Mouse (Mus musculus): Measurements from ENCODE around the gene 4930412O13Rik.
A peak's percentile ranks its signal among the peaks of the same experiment; 100 is the strongest.

Gene 4930412O13Rik

DNA sequence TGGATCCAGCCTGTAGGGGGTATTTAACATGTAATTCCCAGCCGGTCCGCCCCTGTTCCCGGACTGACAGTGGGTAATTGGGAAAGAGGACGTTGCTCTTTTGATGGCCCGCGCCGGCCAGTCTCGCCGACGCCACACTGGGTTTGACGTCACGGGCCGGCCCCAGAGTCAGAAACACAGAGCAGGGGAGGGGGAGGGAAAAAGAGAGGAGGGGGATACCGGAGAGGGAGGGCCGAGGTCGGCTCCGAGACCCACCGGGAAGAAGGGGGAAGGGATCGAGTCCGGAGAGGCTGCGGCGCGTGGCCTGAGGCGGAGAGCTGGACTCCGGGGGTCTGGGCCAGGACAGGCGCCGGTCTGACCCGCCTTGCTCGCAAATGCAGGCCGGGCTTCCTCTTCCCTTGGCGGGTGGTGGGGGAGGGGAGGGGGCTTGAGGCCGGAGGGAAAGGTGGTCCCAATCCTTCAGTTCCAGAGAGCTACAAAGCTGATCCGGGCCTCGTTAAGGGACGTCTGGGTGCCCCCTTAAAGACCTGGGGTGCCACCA is at the start of gene 4930412O13Rik:
Gene 4930412O13Rik, plus strand, starts transcription at position 202 of the 541 bp plus-strand sequence.
- DNase-seq (ENCODE audit: inconsistent ontology term) = no peak

DNA sequence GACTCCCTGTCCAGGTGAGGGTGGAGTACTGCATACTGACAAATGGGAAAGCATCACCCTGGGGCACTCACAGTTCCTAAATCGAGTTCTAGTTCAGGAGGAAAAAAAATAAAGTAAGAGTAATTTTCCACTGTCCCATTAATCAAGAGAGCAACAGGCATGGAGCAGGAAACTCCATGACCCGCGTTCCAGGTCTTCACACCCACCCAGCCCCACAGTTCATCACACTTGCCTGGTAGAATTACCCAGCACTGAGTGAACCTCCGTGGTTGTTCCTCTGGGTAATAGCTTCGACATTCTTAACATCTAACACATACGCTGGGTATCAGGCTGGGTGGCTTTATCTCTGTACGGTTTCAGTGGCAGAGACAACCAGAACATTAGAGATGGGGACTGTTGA is 47.3 kb upstream of the 4930412O13Rik start:
- no peak for DNase-seq (ENCODE audit: inconsistent ontology term)

DNA sequence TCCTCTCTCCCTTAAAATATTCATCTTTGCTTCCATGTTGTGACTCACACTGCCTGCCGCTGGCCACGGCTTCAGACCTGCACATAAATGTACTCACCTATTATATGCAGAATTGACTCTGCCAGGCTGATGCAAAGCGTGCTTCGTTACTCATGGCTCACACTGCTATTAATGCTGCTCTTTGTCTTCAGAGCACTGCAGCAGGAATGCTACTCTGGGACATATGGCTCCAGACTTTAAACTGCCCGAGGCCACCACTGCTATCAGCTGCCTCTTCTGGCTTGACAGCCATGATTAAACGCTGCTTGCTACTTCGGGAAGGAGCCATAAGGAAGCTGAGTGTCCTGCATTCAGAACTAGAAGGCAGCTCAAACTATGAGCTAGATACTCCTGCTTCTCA is 45.9 kb upstream of the 4930412O13Rik start:
- no peak for DNase-seq (ENCODE audit: inconsistent ontology term)

DNA sequence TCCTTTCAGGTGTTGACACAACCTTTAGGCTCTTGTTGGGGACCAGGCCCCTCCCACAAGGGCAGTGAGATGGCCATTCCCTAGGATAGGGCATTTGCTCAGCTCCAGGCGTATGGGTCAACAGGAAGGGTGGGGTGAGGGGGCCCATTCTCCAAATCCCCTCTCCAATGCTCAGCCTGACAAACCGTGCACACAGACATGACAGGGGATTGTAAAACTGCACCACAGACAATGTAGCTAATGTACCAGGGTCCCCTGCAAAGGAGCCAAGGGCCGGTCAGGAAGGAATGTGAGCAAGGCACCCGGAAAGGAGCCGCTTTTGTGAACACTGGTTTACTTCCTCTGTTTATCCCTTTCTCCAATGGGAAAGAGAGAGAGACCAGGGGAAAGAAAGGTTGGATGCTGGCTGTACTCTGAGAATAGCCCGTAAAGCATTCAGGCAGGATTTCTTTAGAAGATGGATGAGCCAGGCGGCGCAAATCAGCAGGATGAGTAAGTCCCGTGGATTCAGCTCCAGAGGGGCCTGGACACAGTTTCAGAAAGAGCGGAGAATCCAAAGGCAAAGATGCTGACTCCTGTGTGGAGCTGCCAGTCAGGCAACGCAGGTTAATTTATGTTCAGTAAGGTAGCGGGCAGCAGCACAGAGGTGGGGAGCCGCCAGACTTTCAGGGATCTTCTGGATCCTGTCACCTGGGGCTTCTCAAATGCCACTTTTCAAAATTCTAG is 28.0 kb upstream of the 4930412O13Rik start:
- DNase-seq (ENCODE audit: inconsistent ontology term) = no peak

DNA sequence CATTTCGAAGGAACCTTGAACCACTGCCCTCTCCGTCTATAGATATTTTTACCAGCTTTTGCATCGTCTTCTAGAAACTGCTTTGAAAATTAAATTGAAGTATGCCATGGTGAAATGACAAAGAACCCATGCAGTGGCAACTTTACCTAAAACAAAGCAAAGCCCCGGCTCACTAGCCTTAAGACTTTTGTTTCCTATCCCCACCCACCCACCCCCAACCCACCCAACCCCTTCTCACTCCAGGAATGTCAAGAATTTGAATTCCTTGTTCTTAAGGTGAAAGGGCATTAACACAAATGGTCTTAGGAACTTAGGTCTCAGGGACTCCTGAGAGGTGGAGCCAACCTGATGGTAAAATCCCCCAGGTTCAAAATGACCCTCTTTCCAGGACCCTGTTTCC is 25.2 kb upstream of the 4930412O13Rik start:
- DNase-seq (ENCODE audit: inconsistent ontology term) = no peak

DNA sequence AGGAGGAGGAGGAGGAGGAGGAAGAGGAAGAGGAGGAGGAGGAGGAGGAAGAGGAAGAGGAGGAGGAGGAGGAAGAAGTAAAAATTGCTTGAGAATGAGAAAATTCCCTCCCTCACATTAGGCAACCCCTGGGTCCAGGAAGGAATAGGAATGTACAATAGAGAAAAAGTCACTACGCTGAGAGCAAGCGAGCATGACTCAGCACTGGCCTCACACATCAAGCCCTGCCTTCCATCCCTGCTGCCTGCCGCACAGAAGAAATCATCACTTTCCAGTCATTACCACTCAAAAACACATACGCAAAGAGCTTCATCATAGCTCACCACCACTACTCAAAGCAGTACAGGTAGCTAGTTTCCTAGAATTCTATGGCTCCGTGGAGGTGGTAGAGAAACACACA is 20.4 kb upstream of the 4930412O13Rik start:
- DNase-seq (ENCODE audit: inconsistent ontology term) = no peak

DNA sequence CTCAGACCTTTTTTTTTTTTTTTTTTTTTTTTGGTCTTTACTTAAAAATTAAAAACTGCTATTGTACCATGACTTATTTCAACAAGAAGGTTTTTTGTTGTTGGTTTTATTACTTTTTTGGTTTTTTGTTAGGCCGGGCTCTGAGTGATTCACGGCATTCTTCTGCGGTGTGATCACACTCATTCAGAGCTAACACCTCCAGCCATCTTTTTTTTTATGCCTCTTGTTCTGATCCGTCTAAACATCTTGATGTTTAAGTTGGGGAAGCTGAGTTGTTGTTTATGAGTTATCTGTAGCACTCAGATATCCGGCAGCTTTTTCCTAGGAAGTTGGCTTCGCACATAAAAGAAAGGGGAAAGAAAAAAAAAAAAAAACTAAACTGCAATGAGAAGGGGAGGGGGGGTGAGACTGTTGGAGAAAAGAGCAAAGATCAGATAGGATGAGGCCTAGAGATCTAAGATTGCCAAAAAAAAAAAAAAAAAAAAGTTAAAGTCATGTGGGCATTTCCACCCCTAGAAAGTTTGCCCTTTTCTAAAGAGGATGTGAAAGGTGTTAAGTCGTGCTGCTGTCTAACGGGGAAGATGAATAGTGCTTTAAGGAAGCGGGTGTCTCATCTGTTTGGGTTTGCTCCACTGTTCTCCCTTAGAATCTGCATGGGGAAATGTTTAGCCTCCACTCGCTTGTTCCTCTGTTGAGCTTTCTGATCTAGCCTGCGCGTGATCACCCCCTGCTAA is 13.8 kb upstream of the 4930412O13Rik start:
- no peak for DNase-seq (ENCODE audit: inconsistent ontology term)

DNA sequence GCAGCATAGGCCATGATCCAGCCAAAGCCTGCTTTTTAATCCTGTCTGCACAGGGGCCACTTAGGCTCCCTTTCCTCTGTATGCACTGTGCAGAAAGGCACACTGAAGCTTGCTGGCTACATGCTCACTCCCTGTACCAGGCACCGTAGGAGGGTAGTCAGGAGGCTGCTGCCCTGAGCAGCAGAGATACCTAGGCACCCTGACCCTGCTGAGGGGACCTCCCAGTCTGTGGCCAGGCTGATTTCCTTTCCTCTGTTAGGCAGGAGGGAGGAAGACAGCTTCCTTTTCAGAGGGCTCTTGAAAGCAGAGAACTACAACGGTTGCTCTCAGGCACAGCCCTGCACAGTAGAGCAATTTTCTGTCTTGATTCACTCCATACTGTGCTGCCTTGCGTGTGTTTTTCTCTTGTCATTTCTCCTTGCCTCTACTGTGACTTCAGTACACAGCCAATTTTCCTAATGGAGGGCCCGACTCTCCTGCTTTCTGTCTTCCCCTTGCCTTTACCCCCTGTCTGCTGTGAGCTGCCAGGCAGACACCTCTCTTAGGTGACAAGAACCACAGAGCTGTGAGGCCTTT is 9.8 kb upstream of the 4930412O13Rik start:
- no peak for DNase-seq (ENCODE audit: inconsistent ontology term)

DNA sequence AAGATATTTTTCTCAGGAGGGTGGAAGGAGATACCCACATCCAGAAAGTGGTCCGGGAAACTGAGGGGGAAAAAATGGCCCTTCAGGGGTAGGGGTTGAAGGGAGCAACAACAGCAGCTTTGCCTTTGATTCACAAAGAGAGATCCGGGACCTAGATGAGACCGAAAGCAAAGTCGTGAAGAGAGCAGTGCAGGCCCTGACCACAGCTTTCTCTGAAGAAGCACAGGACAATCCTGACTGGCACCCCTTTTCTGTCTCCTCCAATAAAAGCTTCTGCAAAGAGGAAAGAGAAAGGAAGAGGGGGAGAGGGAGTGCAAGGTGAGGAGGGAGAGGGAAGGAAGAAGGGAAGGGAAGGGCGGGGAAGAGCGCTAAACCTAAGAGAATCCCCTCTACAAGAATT is 9.3 kb upstream of the 4930412O13Rik start:
- no peak for DNase-seq (ENCODE audit: inconsistent ontology term)

DNA sequence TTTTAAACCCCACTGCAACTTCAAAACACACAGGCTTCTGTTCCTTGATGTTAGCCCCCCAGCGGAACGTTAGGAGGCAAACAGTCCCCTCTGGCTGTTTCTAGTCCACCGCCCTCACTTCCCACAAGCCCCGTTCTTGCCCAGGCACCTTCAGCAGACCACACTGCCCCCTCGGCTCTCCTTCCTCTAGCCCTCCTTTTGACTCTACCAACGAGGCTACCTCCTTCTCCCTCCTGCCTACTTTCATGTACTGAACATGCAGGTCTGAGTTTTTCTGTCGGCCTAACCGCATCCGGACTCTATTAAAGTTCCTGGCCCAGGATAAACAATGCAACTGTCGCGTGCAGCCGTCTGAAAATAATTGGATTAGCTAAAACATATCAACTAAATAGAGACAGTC is 8.4 kb upstream of the 4930412O13Rik start:
- DNase-seq (ENCODE audit: inconsistent ontology term) = peak; percentile 53

DNA sequence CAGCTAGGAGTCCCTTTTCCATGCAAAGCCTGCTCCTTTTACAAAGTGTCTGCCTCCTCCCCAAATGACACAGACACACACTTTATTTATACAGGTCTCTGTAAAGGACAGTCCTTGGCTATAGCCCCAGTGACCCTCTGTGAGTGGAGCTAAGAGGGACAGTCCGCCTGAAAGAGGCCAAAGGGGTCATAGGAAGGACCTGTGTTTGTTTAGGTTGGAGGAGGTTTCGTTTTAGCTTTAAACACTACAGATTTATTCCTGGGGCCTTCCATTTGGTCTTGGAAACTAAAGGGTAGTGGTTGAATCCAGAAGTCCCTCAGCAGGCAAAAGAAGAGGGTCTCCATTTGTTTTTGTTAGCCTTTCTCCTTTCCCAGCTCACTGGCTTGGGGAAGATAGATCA is 7.3 kb upstream of the 4930412O13Rik start:
- DNase-seq (ENCODE audit: inconsistent ontology term) = no peak

DNA sequence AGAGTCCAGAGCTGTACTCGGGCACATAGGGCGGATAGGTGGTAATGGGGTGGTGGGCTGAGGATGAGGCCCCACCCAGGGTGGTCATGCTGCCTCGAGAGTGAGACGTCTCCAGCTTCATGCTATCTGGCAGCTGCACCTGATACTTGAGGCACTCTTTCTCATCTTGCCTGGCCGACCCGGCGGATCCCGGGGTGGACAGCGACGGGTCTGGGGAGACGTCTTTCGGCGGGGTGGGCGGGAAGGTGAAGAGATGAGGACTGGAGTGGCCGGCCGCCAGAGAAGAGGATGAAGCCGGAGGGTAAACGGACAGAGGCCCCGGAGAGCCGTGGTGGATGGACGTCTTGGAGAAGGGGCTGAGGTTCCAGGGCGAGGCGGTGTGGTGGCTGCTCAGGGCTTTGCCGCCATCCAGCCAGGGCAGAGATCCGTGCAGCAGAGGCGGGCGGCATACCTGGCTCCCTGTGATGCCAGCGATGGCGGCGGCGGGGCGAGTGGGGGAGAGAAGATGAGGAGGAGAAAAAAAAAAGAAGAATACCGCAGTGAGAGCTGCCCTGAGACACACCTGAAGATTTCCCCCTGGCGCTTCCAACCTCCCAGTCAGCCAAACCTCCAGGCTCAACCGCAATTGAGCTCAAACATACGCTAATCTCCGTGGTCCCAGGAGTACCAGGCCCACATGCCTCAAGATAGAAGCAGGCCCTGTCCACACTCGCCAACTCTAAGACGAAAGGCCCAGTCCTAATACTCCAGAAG is 6.4 kb upstream of the 4930412O13Rik start:
- no peak for DNase-seq (ENCODE audit: inconsistent ontology term)

DNA sequence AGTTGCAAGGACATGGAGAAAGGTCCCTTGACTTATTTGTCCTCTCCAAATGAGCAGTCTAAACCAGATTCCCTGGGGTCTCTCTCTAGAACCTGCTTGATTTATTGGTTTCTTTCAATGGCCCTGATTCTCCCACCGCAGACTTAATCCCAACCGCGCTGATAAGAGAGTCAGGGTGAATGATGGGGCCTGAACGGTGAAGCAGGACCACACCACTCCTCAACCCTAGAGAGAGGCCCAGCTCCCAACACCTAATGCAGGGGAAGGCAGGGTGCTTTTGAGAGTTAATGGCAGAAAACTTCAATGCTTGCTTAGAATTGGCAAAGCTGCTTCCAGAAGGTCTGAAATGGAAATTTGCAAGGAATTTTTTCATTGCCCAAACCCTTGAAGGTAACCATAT is 5.8 kb upstream of the 4930412O13Rik start:
- DNase-seq (ENCODE audit: inconsistent ontology term) = no peak

DNA sequence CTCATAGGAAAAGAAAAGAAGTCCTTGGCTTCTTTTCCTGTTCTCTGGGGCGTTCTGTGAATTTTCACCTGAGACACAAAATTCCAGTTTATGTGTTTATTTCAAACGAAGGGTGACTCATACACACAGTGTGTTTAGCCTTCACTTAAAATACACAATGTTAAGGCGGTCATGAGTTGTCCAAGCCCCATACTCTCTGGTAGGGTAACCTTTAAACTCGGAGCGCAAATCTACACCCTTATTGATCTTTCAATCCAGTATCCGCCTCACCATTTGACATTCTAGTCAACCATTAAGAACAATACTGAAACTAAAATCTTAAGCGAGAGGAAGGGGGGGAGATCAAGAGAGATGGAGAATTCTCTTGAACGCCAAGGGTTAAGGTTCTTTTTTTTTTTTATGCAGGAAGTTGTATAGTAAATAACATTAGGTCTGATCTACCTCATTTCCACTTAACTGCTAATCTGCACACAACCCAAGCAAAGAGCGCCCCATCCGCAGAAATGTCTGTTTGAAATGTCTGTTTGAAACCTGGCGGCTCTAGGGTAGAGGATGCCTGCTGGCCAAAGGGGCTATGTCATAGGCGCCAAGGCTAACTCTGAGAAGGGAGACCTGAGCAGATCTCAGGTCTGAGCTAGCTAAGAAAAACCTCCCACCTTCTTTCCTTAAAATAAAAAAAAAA is 5.2 kb upstream of the 4930412O13Rik start:
- no peak for DNase-seq (ENCODE audit: inconsistent ontology term)

DNA sequence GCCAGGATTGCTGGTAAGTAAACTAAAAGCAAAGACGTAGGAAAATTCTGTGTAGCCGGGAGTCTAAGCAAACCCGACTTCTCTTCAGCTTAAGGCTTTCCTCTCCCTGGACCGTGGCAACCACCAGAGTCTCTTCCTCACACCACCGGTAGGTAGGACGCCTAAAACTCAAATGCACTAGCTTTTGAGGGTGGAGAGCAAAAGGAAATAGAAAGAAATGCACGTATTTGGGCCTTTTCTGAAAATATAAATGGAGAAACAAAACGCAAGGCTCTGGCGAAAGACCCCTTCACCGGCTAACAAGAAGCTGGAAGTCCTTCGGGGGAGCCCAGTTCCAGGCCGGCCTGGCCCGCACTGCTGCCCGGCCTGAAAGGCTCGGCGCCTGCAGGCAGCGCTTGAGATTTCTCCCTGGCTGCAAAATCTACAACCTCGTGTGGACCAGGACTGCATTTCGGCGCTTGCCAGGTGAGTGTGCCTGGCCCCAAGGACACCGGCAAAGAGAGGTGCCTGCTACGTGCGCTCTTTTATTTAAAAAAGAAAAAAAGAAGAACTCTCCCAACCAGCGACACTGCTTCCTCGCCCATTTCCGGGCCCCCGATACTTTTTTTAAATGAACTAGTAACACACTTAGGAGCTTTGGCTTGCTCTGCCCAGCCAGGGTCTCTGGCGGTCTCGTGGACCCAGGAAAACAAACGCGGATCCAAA is 4.3 kb upstream of the 4930412O13Rik start:
- no peak for DNase-seq (ENCODE audit: inconsistent ontology term)

DNA sequence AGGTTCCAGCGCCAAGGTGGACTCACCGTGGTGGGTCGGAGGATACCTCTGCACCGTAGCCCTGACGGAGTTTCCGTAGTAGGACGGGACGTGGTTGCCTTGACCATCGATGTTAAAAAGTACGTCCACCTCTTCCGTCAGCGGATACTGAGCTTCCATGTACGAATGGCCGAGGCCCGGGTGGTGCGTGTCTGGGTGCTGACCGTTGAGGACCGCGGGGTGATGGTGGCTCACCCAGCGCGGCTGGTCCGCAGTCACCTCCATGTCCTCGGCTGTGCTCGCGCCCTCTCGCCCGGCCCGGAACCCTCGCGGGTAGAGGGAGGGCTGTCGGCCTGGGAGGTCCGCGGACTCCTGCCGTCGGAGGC is 3.7 kb upstream of the 4930412O13Rik start:
- no peak for DNase-seq (ENCODE audit: inconsistent ontology term)

DNA sequence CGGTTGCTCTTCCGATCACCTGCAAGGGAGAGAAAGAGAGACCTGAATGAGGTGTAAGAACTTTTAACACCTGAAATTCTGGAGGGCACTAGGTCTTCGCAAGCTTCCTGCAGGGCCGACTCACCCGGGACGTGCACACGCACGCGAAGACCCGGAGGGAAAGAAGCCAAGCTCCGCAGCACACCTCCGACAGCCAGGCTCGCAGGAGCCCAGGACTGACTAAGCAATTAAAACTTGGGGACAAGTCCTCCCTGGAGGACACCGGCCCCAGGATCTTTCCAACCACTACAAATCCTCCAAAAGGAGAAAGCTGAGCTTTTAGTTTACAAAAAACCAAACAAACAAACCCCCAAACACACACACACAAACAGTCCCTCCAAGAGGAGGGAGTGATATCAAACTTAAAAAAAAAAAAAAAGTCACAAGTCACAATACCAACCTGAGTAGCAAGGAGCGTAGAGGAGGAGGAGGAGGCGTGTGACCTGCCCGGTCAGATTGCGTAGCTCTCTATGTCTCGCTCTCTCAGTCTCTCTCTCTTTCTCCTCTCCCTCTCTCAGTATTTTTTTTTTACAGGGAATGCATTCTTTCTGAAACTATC is 3.0 kb upstream of the 4930412O13Rik start:
- no peak for DNase-seq (ENCODE audit: inconsistent ontology term)

DNA sequence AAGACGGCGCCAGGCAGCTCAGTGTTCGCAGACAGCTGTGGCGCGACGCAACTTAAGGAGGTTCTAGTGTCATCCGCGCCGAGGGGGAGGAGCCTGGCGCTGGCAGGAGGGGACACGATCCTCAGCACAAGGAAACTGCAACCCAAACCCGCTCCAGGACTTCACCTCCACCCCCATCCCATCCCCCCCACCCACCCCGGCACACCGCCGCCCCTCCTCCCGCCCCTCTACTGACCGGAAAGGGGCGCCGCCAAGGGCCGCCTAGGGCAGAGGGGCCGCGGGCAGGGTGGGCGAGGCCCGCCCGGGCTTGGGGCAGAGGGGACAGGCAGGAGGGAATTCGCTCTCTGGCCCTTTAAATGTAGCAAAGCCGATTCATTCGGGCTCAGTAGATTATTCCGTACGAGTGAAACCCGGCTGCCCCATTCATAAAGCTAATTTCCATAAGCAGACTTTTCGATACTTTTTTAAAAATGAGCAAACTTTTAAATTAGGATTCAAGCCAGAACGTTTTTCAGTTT is 2.4 kb upstream of the 4930412O13Rik start:
- DNase-seq (ENCODE audit: inconsistent ontology term) = no peak

DNA sequence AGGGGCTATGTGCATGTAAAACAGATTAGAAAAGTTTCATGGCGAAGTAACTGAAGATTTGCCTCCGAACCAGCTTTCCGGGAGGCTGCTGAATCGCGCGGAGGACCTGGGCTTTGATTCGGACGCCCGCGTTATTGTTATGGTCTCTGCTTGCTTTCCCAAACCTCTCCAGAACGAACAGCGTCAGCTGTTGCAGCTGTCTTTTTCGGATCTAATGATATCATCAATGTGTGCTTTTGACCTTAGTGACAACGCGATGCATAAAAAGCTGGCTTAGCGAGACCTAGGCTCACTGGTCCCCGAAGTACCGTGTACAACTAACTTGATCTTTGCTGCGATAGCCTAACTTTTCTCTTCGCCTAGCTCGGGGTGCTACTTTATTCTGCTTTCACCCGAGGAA is 2.0 kb upstream of the 4930412O13Rik start:
- DNase-seq (ENCODE audit: inconsistent ontology term) = no peak

DNA sequence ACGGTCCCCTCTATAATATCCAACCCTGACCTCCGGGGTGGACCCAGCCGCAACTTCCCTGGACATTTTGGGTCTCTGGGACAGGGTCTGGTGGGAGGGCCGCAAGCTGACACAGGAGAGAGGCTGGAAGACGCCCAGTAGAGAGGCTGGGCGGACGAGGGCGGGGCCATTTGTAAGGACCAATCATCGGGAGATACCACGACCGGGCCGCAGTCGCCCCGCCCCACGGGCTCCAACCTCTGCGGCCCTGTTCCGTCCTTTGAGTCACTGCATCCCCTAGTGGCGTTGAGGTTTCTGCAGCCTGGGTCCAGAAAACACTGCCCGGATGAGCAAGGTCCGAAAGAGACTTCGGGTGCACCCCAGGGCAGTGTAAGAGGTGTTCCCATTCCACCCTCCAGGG is 1.6 kb upstream of the 4930412O13Rik start:
- peak; percentile 98 for DNase-seq (ENCODE audit: inconsistent ontology term)
